Mouse (Mus musculus): ENCODE measurements around the gene Ankle2. TPM values are rescaled to one million over a fixed set of nuclear protein-coding genes. Genes with fewer than 3 reads are reported as not detected.

Gene Ankle2
- total RNA-seq (2021), result 10 to 100 TPM; 34.7 to 41.3 TPM
- long read RNA-seq, experiment 1, full-length matches to known transcripts, result 20 of 35 reads
- long read RNA-seq, experiment 1, partial matches to known transcripts, result 1 of 35 reads
- long read RNA-seq, experiment 1, other reads (novel, unspliced or antisense), result 14 of 35 reads
- long read RNA-seq, experiment 2, full-length matches to known transcripts, result 24 of 46 reads
- long read RNA-seq, experiment 2, partial matches to known transcripts, result 20 of 46 reads
- long read RNA-seq, experiment 2, other reads (novel, unspliced or antisense), result 2 of 46 reads

DNA sequence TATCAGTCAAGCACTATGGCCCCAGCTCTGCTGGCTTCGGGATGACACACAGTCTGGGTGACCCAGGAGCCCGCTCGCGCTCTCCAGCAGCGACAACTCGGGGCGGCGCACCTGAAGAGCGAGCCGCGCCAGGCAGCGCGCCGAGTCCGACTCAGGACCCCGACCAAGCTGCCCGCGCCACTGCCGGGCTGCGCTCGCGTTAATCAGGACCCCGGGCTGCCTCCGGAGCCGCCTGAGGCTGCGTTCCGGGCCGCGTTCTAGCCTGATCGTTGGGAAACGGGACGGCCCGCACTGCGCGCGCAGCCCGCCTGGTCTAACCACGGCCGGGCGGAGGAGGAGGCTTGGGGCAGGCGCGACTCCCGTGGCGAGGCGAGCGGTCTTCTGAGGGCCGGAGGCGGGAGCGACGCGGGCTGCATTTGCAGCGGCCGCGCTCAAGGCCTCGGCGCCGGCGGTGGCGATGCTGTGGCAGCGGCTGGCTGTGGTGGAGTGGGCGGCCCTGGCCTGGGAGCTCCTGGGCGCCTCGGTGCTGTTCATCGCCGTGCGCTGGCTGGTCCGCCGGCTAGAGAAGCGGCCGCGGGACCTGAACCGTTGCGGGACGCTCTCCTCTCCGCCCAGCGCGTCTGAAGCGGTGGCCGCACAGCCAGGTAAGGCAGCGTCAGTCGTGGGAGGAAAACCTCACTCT lies at the start of gene Ankle2:
TSS of gene Ankle2 (plus strand) at position 225 of the 682 bp plus-strand sequence.
- Histone ChIP-seq H3K4me3 (peak within 1 kb of the TSS; percentile 83), H3K27ac (peak within 1 kb of the TSS; percentile 96)
- peak; percentile 84 to 90 for DNase-seq (ENCODE audit: low spot score in 2 of 2)
- TF ChIP-seq CTCF (conservative IDR thresholded peaks at IDR 0.05), result no peak; the same call in 1 of the 2 replicates

GRCm38 (mm10) chr5:110181716-110182115 lies 49.1 kb upstream of the Ankle2 start:
- no peak overlapping the region for H3K4me3 ChIP-seq
- no peak overlapping the region for H3K27ac ChIP-seq
- DNase-seq (ENCODE audit: low spot score in 2 of 2), result no peak
- no peak for TF ChIP-seq CTCF (conservative IDR thresholded peaks at IDR 0.05)

DNA sequence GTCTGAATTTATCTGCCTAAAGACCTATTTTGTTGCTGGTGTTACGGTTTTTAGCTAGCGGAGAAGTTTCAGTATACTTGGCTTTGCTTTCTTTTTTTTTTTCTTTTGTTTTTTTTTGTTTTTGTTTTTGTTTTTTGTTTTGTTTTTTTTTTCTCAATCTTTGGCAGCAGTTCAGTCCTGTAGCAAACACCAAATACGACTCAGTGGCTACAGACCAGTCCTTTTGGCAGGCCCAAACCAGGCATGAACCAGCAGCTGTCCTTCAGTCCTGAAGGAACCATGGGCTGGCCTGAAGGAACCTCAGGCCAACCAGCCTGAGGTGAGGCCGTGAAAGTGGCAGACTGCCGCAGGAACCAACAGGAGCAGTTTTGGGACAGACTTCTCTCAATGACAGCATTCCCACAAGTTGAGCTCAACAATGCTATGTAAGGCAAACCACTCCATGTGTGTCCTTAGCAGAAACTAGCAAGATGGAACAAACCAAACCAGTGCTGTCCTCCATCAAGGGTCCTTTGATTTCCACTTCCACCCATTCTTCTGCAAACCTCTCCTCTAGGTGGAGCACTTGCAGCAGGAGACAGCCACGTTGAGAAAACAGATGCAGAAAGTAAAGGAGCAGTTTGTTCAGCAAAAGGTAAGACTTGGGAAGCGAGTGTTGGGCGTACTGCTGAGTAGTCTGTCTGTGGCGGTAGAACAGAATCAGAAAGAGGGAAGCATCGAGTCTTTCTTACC lies 27.5 kb upstream of the Ankle2 start:
- TF ChIP-seq CTCF (conservative IDR thresholded peaks at IDR 0.05), result peak; percentile 68
- H3K4me3 ChIP-seq, result no peak overlapping the region
- no peak for DNase-seq (ENCODE audit: low spot score in 2 of 2)
- H3K27ac ChIP-seq, result no peak overlapping the region

DNA sequence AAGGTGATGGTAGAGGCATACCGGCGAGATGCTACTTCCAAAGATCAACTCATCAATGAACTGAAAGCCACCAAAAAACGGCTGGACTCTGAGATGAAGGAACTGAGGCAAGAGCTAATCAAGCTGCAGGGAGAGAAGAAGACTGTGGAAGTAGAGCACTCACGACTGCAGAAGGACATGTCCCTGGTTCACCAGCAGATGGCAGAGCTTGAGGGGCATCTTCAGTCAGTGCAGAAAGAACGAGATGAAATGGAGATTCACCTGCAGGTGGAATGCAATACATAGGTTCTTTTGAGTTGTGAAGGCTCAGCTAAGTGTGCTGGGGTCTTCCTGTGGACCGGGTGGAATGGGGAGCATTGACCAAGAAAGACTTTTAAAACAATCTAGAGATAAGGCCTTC lies 26.0 kb upstream of the Ankle2 start:
- peak; percentile 72 for TF ChIP-seq CTCF (conservative IDR thresholded peaks at IDR 0.05)
- Histone ChIP-seq H3K4me3 (no peak overlapping the region), H3K27ac (no peak overlapping the region)
- DNase-seq (ENCODE audit: low spot score in 2 of 2), result no peak

- DNase-seq (ENCODE audit: low spot score in 2 of 2), result no peak
- no peak overlapping the region for H3K4me3 ChIP-seq
Observed at GRCm38 (mm10) chr5:110211312-110211711, 19.5 kb upstream of the Ankle2 start.

GRCm38 (mm10) chr5:110216780-110217179 lies 14.0 kb upstream of the Ankle2 start:
- Histone ChIP-seq H3K4me3 (no peak overlapping the region), H3K27ac (no peak overlapping the region)
- no peak for TF ChIP-seq CTCF (conservative IDR thresholded peaks at IDR 0.05)
- DNase-seq (ENCODE audit: low spot score in 2 of 2), result no peak

More at GRCm38 (mm10) chr5:110211312-110211711, 19.5 kb upstream of the Ankle2 start:
- TF ChIP-seq CTCF (conservative IDR thresholded peaks at IDR 0.05), result no peak
- H3K27ac ChIP-seq, result no peak overlapping the region

- H3K27ac ChIP-seq, result no peak overlapping the region
- no peak overlapping the region for H3K4me3 ChIP-seq
- TF ChIP-seq CTCF (conservative IDR thresholded peaks at IDR 0.05), result no peak; the same call in 1 of the 2 replicates
- DNase-seq (ENCODE audit: low spot score in 2 of 2), result no peak
Observed at GRCm38 (mm10) chr5:110220331-110220730, 10.5 kb upstream of the Ankle2 start.

GRCm38 (mm10) chr5:110222757-110223156 lies 8.0 kb upstream of the Ankle2 start:
- TF ChIP-seq CTCF (conservative IDR thresholded peaks at IDR 0.05), result no peak
- Histone ChIP-seq H3K4me3 (no peak overlapping the region), H3K27ac (no peak overlapping the region)
- DNase-seq (ENCODE audit: low spot score in 2 of 2), result no peak

DNA sequence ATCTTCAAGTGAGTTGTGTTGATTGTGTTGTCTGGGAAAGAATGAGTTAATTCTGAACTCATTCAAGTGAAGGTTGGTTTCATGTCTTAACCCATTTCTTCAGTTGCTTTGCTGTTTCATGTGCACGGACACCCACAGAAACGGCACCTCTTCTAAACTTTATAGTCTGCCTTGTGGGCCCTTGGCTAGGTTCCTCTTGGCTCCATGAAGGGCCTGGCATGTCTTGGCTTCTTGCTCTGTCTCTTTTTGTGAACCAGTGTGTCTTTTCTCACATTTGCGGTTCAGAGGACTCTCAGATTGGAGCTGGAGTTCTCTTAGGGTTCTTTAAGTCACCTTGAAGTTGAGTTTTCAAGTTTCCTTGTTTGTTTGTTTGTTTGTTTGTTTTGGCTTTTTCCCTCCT lies 5.7 kb upstream of the Ankle2 start:
- TF ChIP-seq CTCF (conservative IDR thresholded peaks at IDR 0.05), result no peak
- no peak overlapping the region for H3K4me3 ChIP-seq
- DNase-seq (ENCODE audit: low spot score in 2 of 2), result no peak
- H3K27ac ChIP-seq, result no peak overlapping the region

DNA sequence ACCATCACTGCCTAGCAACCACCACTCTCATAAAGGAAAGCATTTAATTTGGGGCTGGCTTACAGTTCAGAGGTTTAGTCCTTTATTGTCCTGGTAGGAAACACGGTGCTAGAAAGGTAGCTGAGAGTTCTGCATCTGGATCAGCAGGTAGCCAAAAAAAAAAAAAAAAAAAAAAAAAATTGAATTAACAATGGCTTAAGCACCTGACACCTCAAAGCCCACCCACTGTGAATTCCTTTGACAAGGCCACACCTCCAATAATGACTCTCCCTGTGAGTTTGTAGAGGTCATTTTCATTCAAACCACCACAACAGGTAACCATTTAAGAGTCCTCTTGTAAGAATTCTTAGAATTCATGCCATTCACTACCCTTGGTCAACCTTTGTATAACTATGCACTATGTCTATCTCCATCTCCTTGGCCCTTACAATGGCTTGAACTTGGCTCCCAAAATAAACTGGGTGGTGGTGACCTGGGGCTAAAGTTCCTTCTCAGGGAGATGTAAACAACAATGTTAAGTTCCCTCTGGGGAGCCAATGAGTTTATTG lies 3.4 kb upstream of the Ankle2 start:
- no peak for DNase-seq (ENCODE audit: low spot score in 2 of 2)
- Histone ChIP-seq H3K27ac (no peak overlapping the region), H3K4me3 (no peak overlapping the region)
- no peak for TF ChIP-seq CTCF (conservative IDR thresholded peaks at IDR 0.05)

DNA sequence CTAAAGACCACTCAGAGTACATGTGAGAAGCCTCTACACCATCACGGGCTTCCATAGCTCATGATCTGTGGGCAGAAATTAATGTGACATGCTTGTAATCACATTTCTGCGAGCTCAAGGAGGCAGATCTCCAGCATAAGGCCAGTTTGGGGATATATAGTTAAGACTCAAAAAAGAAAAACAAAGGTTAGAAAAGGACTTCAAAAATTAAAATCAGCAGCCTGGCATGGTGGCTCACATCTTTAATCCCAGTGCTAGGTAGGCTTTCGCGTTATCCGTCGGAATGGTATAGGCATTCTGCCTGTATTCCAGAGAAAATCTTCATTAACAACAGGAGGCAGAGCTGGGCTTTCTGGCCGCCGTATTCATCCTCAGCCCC lies 414 bp upstream of the Ankle2 start:
- peak overlapping the region; percentile 83 for H3K4me3 ChIP-seq
- peak overlapping the region; percentile 96 for H3K27ac ChIP-seq
- DNase-seq (ENCODE audit: low spot score in 2 of 2), result no peak
- TF ChIP-seq CTCF (conservative IDR thresholded peaks at IDR 0.05), result no peak

DNA sequence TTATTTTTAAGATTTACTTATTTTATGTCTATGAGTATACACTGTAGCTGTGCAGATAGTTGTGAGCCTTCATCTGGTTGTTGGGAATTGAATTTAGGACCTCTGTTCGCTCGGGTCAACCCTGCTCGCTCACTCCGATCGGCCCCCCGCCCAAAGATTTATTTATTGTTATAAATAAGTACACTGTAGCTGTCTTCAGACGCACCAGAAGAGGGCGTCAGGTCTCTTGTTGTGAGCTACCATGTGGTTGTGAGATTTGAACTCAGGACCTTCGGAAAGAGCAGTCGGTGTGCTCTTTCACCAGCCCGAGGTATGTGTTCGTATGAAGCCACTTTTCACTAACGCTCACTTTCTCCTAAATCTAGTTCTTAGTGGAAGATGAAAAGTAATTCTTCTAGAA lies 834 bp downstream of the Ankle2 start:
- peak overlapping the region; percentile 83 for H3K4me3 ChIP-seq
- DNase-seq (ENCODE audit: low spot score in 2 of 2), result no peak
- peak; percentile 33 for TF ChIP-seq CTCF (conservative IDR thresholded peaks at IDR 0.05)
- no peak overlapping the region for H3K27ac ChIP-seq

DNA sequence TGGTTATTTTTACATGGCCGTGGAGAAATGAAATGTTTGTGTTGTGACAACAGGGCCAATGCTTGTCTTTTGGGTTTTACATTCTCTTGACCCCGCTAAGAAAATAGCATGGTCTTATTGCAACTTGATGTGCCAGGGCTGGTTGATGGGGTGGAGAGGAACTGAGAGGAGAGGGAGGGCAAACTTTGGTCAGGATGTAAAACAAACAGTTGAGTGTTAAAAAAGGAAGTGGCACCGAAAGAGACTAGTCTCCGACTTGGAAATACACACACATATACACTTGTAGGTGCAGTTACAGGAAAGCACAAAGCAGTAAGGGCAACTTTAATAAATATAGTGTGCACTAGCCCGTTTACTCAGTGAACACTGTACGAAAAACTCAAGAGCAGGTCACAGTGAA lies 1.5 kb downstream of the Ankle2 start:
- TF ChIP-seq CTCF (conservative IDR thresholded peaks at IDR 0.05), result no peak
- no peak overlapping the region; the same call in 1 of the 2 replicates for H3K4me3 ChIP-seq
- H3K27ac ChIP-seq, result no peak overlapping the region
- DNase-seq (ENCODE audit: low spot score in 2 of 2), result no peak

Data from layer of hippocampus, adult 2 months (tissue).